Mouse (Mus musculus): ENCODE measurements around the gene Prkn.
A peak's percentile ranks its signal among the peaks of the same experiment; 100 is the strongest.

Prkn gene

DNA sequence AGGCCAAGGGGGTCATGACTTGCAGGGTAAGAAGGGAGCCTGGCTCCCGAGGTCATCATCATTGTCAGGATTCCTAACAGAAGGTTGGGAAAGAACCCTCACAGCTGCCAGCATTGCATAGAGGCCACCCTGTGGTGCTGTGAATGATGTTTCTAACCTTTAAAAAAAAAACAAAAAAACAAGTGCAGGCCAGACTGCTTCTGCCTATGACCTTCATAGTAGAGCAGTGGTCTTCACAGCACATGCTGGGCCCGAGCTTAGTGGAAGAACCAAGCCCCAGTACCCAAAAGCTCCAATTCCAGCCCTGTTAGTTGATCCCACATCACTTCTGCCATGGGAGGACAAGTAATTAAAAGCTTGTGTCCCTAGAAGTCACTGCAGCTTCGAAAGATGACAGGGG is 1061.5 kb downstream of the Prkn start:
- DNase-seq (ENCODE audit: extremely low spot score, low spot score), result no peak

DNA sequence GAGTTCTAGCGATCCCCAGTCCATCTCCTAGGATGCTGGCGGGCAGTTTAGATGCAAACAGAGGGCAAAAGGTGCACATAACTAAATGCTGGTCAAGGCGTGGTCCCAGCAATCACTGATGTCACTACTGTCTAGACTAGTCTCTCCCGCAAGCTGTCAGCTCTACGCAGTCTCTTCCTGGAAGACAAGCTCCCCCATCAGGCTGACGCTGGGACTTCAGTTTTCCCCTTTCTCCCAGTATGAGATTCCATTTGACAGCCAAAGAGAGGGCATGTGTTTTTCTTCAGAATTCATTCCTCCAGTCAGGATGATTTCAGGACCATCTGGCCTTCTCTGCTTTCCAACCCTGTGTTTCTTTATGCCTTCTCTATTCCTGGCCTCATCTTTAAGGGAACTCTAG is 1062.8 kb downstream of the Prkn start:
- DNase-seq (ENCODE audit: extremely low spot score, low spot score), result peak; percentile 21

DNA sequence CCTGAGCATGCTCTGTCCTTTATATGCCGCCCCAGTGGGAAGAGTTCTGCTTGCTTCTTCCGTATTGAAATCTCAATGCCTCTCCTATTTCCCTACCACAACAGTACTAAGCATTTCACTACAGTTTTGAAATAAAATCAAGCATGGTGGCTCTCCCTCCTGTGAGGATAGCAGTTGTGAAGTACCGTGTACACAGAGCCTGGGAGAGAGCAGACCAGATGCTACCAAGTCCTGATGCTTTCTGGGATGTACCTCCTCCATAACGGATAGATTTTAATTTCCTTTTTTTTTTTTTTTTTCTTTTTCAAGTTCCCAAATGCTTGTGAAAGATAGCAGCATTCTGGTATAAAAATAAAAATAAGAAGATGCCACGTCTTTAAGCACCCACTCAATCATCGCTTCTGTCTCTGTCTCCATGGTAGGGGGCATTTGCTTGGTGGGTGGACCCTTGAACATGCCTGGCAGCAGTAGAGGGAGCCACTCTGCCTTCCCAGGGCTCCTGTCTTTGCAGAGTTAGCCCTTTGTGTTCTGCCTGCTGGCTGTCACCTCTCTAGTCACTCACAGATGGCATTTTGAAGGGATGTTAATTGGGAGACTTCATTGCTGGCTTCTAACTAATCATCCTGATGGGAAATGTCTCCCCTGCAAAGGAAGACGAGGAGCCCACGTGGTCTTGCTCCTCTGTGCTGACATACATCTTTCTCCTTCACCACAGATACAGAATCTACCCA is 1070.6 kb downstream of the Prkn start:
- no peak for DNase-seq (ENCODE audit: extremely low spot score, low spot score)

- no peak for DNase-seq (ENCODE audit: extremely low spot score, low spot score)
These were observed 1072.0 kb downstream of the Prkn start for GRCm38 (mm10) chr17:11912136-11912535.

- DNase-seq (ENCODE audit: extremely low spot score, low spot score), result peak; percentile 63
These were observed 1072.7 kb downstream of the Prkn start for GRCm38 (mm10) chr17:11912872-11913365.

GRCm38 (mm10) chr17:11913620-11914019 is 1073.4 kb downstream of the Prkn start:
- DNase-seq (ENCODE audit: extremely low spot score, low spot score), result no peak

DNA sequence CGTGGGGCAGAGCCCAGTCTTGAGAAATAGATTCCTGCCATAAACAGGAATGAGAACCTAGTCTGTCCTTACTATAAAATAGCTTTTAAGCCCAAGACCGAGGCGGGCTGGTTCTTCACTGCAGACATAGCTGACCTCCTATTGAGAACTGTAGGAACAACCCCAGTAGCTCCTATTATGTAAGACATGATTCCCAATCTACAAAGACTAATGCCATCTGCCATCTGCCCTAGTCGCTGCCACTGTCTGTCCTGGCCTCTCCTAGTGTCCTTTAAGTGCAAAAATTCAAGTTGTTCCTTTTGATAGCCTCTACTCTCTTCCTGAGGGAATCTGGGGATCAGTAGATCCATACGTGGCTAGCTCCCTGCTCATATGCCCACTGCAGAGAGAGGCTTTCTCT is 1074.3 kb downstream of the Prkn start:
- DNase-seq (ENCODE audit: extremely low spot score, low spot score), result no peak

DNA sequence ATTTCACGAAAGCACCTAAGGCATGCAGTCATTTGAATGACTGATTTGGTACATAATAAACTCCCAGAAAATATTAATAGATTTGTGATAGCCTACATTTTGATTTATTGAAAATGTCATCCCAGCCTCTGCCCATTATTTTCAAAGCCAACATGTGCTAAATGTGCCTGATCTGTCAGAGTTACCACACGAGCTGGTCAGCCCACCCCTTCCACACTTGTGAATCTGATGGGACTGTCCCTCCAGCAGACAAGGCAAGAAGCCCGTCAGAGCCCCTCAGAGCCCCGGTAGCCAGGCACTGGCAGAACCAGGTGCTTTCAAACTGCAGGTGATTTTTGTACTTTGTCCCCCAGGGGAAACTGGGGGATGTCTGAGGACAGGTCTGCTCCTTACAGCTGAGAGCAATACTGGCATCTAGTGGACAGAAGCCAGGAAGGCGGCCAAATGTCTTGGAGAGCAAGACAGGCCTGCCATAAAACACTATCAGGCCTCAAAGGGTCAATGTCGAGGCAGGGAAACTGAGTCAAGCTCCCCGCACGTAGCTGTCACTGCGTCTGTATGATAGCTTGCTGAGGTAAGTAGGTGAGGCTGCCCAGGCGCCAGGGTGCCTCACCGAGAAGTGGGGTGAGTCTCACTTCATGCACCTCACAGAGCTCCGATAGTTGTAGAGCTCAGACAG is 1078.1 kb downstream of the Prkn start:
- DNase-seq (ENCODE audit: extremely low spot score, low spot score), result peak; percentile 41

DNA sequence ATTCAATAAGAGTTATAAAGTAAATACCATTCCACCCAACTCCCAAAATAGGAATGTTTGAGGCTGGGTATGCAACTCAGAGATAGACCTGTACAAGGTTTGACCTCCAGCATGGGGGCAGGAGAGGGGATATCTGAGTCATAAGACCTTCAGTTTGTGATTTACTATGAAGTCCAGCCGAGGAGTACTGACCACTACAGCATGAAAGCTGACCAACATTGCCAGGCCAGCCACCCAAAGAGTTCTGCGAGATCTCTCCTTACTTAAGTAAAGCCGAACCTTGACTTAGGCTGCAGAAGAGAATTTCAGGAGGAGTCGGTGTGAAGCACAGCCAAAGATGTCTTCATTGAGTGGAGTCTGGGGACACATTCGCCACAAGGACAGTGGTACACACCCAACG is 1079.4 kb downstream of the Prkn start:
- DNase-seq (ENCODE audit: extremely low spot score, low spot score), result no peak

GRCm38 (mm10) chr17:11921026-11921425 is 1080.8 kb downstream of the Prkn start:
- DNase-seq (ENCODE audit: extremely low spot score, low spot score), result no peak

DNA sequence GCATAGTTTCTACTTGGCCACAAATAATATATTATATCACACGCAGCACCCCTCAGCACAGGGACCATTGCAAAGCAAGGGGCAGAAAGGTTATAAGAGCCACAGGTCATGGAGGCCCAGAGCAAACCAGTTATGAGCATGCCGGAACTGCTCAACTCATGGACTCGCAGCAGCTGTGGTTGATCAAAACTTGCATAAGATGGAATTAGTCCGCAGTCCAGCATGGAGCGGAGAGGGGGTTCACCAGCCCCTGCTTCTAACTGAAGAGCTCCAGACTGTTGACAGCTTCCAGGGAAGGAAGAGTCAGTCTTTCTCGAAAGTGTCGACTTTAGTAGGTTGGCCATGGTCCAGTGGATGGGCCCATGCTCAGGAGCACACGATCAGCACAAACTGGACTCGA is 1083.8 kb downstream of the Prkn start:
- DNase-seq (ENCODE audit: extremely low spot score, low spot score), result no peak

DNA sequence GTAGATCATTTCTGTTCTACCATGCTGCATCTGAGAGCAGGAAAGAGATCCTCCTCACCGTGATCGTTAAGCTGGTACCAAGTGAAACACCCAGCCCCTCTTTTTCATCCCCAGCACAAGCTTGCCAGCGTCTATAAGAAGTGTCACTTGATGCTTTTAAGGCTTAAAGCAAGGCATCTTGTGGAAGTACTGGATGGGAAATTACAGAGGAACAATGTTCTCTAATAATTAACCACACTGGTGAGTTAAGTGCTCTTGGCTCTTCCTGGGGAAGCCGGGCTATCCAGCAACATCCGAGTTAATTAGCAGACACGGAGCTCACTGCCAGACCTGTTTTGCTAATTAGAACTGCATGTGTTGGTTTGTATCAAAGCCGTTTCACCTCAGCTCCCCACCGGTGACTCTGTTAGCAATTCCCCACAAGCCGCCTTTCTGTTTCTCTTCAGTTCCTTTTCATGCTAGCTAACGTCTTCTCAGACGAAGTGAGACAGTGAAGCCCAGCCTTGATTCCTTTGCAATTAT is 1086.7 kb downstream of the Prkn start:
- no peak for DNase-seq (ENCODE audit: extremely low spot score, low spot score)

GRCm38 (mm10) chr17:11931641-11932040 is 1091.5 kb downstream of the Prkn start:
- no peak for DNase-seq (ENCODE audit: extremely low spot score, low spot score)

- no peak for DNase-seq (ENCODE audit: extremely low spot score, low spot score)
These were observed 1093.6 kb downstream of the Prkn start for GRCm38 (mm10) chr17:11933737-11934136.

GRCm38 (mm10) chr17:11947436-11947835 is 1107.3 kb downstream of the Prkn start:
- no peak for DNase-seq (ENCODE audit: extremely low spot score, low spot score)

DNA sequence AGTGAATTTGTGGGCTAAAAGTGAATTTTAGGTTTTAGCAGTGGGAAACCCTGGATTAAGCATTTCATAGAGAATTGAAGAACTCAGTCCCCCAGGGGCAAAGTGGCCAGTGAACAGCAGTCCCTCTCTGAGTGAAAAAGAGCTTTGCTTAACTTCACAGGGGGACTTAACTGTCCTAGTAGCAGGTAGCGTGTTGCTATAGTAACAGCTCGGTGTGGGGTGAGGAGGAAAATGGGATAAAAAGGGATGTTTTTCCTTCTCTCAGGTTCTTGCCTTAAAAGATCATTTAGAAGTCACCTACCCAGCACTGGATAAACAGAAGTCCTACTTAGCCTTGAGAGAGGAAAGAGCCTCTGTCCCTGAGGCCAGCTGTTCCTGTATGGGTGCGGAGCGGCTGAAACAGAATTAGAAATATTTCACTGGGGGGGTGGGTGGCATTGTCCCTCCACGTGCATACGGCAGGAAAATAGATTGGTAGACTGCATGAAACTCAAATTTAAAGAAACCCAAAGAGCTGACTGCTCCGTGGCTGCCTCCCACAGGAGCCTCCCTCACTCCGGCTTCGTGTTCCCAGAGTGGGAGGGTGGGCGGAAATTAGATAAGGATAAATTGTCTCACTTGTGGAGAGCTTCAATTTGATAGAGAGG is 1109.5 kb downstream of the Prkn start:
- no peak for DNase-seq (ENCODE audit: extremely low spot score, low spot score)

DNA sequence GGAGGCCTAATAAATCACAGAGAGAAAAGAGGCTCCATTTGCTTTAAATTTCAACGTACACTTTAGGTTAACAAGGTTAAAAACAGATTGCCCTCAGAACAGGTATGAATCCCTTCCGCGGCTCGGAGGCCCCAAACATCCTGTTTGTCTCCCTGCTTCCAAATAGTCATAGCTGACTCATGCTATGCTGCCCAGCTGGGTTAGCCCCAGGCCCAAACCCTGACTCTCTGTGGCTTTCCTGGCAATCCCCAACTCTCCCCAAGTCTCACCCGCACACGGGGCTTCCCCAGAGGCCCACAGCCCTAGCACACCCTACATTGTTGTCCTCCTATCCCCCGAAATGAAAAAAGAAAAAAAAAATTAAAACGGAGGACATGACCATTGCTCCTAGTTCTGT is 1110.0 kb downstream of the Prkn start:
- no peak for DNase-seq (ENCODE audit: extremely low spot score, low spot score)

DNA sequence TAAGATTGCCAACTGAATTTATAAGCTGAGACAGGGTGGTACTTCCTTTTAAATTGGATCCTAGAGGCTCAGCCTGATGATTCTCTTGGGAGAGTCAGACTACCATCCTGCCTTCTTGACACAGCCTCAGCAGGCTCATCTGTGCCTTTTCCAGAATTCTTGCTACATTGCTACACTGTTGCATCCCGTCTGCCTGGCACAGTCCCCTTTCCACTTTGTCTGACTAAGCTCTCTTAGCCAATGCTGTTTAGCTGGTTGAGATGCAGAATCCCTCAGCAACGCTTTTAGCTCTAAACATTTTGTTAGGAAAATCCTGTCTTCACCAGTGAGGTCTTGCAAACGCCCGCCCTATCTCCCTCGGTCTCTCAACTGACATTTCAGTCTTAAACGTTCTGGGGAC is 1115.1 kb downstream of the Prkn start:
- DNase-seq (ENCODE audit: extremely low spot score, low spot score), result no peak

GRCm38 (mm10) chr17:11960492-11960891 is 1120.3 kb downstream of the Prkn start:
- no peak for DNase-seq (ENCODE audit: extremely low spot score, low spot score)

DNA sequence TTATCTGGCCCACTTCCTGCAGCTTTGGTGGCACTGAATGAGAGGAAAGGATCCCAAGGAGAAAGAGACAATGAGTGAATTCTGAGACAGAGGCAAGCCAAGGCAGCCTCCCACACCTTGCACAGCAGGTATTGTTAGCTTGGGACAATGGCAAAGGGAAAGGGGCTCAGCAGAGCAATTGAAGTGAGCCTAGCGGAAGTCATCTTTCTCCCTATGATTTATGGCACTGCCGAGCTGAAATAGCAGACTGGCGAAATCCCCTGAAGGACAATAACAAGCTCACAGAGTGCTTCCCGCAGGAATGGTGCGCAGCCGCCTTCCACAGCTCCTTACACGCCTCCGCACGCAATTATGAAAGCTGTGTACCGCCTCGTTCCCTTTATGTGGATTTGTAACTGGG is 1122.6 kb downstream of the Prkn start:
- peak; percentile 32 for DNase-seq (ENCODE audit: extremely low spot score, low spot score)

GRCm38 (mm10) chr17:11970160-11970559 is 1130.0 kb downstream of the Prkn start:
- no peak for DNase-seq (ENCODE audit: extremely low spot score, low spot score)

- no peak for DNase-seq (ENCODE audit: extremely low spot score, low spot score)
These were observed 1132.4 kb downstream of the Prkn start for GRCm38 (mm10) chr17:11972550-11972949.
